Mouse (Mus musculus) CH12.LX (cell line): ENCODE data around the gene Ms4a12.

Source experiments
- CHD2 ChIP-seq: IDR thresholded peaks from 2 replicates; pipeline ENCODE4 v1.6.1; 2011; ENCODE audit warnings: low read length, improper control_type of control experiment
- CTCF ChIP-seq, 2 experiments: IDR thresholded peaks in 1 of 2; conservative IDR thresholded peaks in 1 of 2; 2 replicates each; pipeline ENCODE4 v1.5.1; 2011 to 2012; ENCODE audit warnings: low read depth in 2 of 2, low read length in 2 of 2, improper control_type of control experiment in 1 of 2, inconsistent platforms in 1 of 2, mild to moderate bottlenecking in 1 of 2, moderate library complexity in 1 of 2
- E2F4 ChIP-seq: IDR thresholded peaks from 2 replicates; pipeline ENCODE4 v1.6.1; 2011; ENCODE audit warnings: low read depth, low read length, improper control_type of control experiment; ENCODE audit not compliant: insufficient replicate concordance
- EP300 ChIP-seq: IDR thresholded peaks from 2 replicates; pipeline ENCODE4 v1.6.1; 2011; ENCODE audit warnings: low read length, improper control_type of control experiment
- ETS1 ChIP-seq: conservative IDR thresholded peaks from 2 replicates; pipeline ENCODE4 v1.6.1; 2012; ENCODE audit warnings: low read depth, mild to moderate bottlenecking, inconsistent platforms, low read length, improper control_type of control experiment, moderate library complexity
- HCFC1 ChIP-seq: IDR thresholded peaks from 2 replicates; pipeline ENCODE4 v1.6.1; 2012; ENCODE audit warnings: low read depth, mild to moderate bottlenecking, inconsistent platforms, low read length, improper control_type of control experiment
- MAX ChIP-seq: IDR thresholded peaks from 2 replicates; pipeline ENCODE4 v1.6.1; 2011; ENCODE audit warnings: low read length, improper control_type of control experiment
- MAZ ChIP-seq: IDR thresholded peaks from 2 replicates; pipeline ENCODE4 v1.6.1; 2012; ENCODE audit warnings: low read depth, mild to moderate bottlenecking, inconsistent platforms, low read length, improper control_type of control experiment, moderate library complexity
- POLR2A ChIP-seq: IDR thresholded peaks from 2 replicates; pipeline ENCODE4 v1.6.1; 2011; ENCODE audit warnings: low read depth, mild to moderate bottlenecking, improper control_type of control experiment, low read length
- POLR2AphosphoS2 ChIP-seq: IDR thresholded peaks from 2 replicates; pipeline ENCODE4 v1.6.1; 2011; ENCODE audit warnings: low read depth, low read length, improper control_type of control experiment
- ZC3H11A ChIP-seq: IDR thresholded peaks from 2 replicates; pipeline ENCODE4 v1.6.1; 2012; ENCODE audit warnings: low read depth, mild to moderate bottlenecking, inconsistent platforms, low read length, improper control_type of control experiment
- ZKSCAN1 ChIP-seq: IDR thresholded peaks from 2 replicates; pipeline ENCODE4 v1.6.1; 2012; ENCODE audit warnings: low read depth, inconsistent platforms, low read length, improper control_type of control experiment, borderline replicate concordance

DNA sequence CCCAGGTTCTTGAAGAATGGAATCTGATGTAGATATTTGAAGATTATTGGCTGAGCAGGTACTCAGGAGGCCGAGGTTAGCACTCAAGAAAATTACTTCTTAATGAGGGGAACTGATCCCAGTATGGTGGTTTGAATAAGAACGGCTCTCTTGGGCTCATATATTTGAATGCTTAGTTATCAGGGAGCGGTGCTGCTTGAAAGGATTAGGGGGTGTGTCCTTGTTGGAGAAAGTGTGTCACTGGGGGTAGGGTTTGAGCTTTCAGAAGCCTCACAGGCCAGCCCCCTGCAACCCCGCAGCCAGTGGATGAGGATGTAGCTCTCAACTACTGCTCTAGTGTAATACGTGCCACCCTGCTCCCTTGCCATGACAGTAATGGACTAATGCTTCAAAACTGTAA lies 10.3 kb upstream of the Ms4a12 start:
- no peak for TF ChIP-seq CTCF (conservative IDR thresholded peaks at IDR 0.05 in 1 of 2, IDR thresholded peaks at IDR 0.05 in 1 of 2; ENCODE audit: low read depth in 2 of 2, low read length in 2 of 2)
- no peak for TF ChIP-seq MAZ
- no peak for TF ChIP-seq HCFC1
- no peak for TF ChIP-seq CHD2
- no peak for TF ChIP-seq ZC3H11A
- TF ChIP-seq EP300: no peak
- TF ChIP-seq E2F4: no peak
- TF ChIP-seq MAX: no peak
- no peak for TF ChIP-seq POLR2AphosphoS2
- no peak for TF ChIP-seq ZKSCAN1
- no peak for TF ChIP-seq ETS1
- no peak for TF ChIP-seq POLR2A
